Mouse (Mus musculus) liver, postnatal 0 days (tissue): ENCODE data around the gene Ptpn14.

Experiments
- CTCF ChIP-seq: sonication (generic); IDR thresholded peaks from 2 replicates; pipeline ENCODE4 v1.5.1; 2016; ENCODE audit warnings: antibody characterized with exemption, low read depth
- EP300 ChIP-seq: IDR thresholded peaks from 2 replicates; pipeline ENCODE4 v1.6.1; 2016; ENCODE audit warnings: antibody characterized with exemption, low read depth, mild to moderate bottlenecking

DNA sequence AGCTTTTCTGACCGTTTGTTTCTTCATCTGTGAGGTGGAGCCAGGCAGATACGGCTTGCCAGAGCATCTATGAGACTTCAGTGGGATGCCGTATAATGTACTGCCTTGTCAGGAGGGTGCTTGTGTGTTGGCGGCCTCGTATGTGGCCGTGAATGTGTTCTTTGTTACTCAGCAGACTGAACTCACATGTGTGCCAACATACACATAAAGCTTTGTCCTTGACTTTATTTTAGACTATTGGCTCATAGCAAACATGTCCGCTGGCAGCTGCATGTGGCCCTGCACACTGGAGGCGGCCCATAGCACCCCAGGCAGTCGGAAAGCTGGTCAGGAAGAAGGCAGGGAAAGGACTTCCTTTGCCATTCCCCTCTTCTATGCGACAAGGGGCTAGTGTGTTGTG is 3.6 kb downstream of the Ptpn14 start:
- TF ChIP-seq CTCF = no peak
- TF ChIP-seq EP300 = no peak
